Mouse (Mus musculus): Measurements from ENCODE around the gene Vamp9.

DNA sequence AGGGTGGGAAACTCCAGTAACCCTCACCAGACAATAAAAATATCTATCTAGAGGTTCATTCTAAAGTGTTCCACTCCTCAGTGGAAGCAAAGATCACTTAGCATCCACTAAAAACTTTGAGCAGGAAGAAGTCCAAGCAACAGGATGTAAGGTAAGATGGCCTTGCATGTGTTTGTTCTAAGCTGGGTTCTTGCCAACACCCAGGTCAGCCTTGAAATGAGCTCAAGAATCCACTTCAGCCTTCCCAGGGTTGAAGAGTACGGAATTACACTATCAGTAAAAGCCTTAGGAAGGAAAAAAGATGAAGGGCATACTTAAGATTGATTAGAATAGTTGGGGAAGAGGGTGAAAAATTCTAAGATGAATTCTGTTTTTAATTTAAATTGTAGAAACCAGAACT is 52.6 kb downstream of the Vamp9 start:
- TF ChIP-seq POLR2A (IDR thresholded peaks at IDR 0.05; ENCODE audit: borderline replicate concordance, extremely low read depth, insufficient read depth, insufficient read length, poor library complexity, severe bottlenecking): no peak
- TF ChIP-seq CTCF (IDR thresholded peaks at IDR 0.05; ENCODE audit: borderline replicate concordance, extremely low read depth, insufficient read depth, insufficient read length): no peak

Data from brain, embryonic 14.5 days (tissue).